Mouse (Mus musculus) thymus, adult 2 months (tissue): ENCODE measurements around the gene P2ry6. TPM values are rescaled to one million over a fixed set of nuclear protein-coding genes. Genes with fewer than 3 reads are reported as not detected.

Source experiments
- DNase-seq: peaks from one replicate; pipeline ENCODE4 v3.0.0; 2021
- H3K27ac ChIP-seq: fragments of 200-500 bp; 2 replicates; pipeline ENCODE4 v1.5.1; 2012; ENCODE audit warnings: low read length, control low read depth; ENCODE audit not compliant: control insufficient read depth, insufficient read depth
- H3K27me3 ChIP-seq: fragments of 200-500 bp; 2 replicates; pipeline ENCODE4 v1.6.1; 2012; ENCODE audit warnings: mild to moderate bottlenecking, low read length, moderate library complexity, mixed read lengths; ENCODE audit not compliant: control insufficient read depth, insufficient read depth
- H3K36me3 ChIP-seq: fragments of 200-500 bp; 2 replicates; pipeline ENCODE4 v1.6.1; 2012; ENCODE audit warnings: mild to moderate bottlenecking, low read length, moderate library complexity; ENCODE audit not compliant: control insufficient read depth, insufficient read depth
- H3K4me1 ChIP-seq: fragments of 200-500 bp; replicated peaks from 2 replicates; pipeline ENCODE4 v1.6.1; 2012; ENCODE audit warnings: low read length; ENCODE audit not compliant: control insufficient read depth, insufficient read depth
- H3K4me3 ChIP-seq: fragments of 200-500 bp; 2 replicates; pipeline ENCODE4 v1.5.1; 2012; ENCODE audit warnings: mild to moderate bottlenecking, low read length, control low read depth, moderate library complexity; ENCODE audit not compliant: control insufficient read depth, insufficient read depth
- CTCF ChIP-seq: fragments of 200-500 bp; IDR thresholded peaks from 2 replicates; pipeline ENCODE4 v1.5.1; 2012; ENCODE audit warnings: mild to moderate bottlenecking, control low read depth, low read length, moderate library complexity, borderline replicate concordance; ENCODE audit not compliant: control insufficient read depth, poor library complexity, insufficient read depth; ENCODE audit errors: extremely low read depth
- POLR2A ChIP-seq: fragments of 200-500 bp; IDR thresholded peaks from 2 replicates; pipeline ENCODE4 v1.6.1; 2012; ENCODE audit warnings: mild to moderate bottlenecking, low read length, control low read depth, moderate library complexity; ENCODE audit not compliant: control insufficient read depth, poor library complexity, insufficient read depth; ENCODE audit errors: extremely low read depth
- WGBS: fragments of 180-500 bp; shearing (Covaris S2); methylation state at CpG from one replicate; pipeline ENCODE4 v1.1.7; 2018; 5-methylcytosine and 5-hydroxymethylcytosine counted together
- polyA plus RNA-seq: library from polyadenylated mRNA; depleted of rRNA; stranded (reverse); fragments of >200 nt; gene quantifications from 2 replicates; pipeline ENCODE4 v1.2.3, GENCODE M21; 2012

The P2ry6 gene
- polyA plus RNA-seq, 1 experiment, result 36.0 TPM

DNA sequence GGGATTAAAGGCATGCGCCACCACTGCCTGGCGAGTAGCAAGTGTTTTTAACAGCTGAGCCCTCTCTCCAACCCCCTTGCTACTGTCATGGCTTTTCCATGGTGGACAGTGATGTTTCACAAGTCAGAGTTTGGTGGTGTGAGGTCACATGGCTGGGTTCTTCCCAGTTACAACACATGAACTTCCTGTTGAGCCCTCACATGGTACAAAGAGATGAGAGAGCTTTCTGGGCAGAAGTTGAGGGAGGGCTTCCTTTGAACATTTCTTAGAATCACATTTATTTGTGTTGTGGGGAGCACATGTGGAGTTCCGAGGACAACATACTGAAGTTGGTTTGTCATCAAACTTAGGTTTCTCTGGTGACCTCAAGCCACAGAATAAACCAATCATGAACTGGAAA, 17.5 kb upstream of the P2ry6 start:
- 62% methylated on average over 3 of the region's 3 CpGs for WGBS
- DNase-seq, result no peak
- H3K4me3 ChIP-seq, result no peak overlapping the region
- peaks cover 2% of the 10 kb centered on the region; the same call in 1 of the 2 replicates for H3K4me1 ChIP-seq
- H3K27ac ChIP-seq, result no peak overlapping the region
- H3K27me3 ChIP-seq, result no peaks in the 10 kb centered on the region
- H3K36me3 ChIP-seq, result no peaks in the 10 kb centered on the region
- TF ChIP-seq CTCF, result no peak
- no peak for TF ChIP-seq POLR2A

DNA sequence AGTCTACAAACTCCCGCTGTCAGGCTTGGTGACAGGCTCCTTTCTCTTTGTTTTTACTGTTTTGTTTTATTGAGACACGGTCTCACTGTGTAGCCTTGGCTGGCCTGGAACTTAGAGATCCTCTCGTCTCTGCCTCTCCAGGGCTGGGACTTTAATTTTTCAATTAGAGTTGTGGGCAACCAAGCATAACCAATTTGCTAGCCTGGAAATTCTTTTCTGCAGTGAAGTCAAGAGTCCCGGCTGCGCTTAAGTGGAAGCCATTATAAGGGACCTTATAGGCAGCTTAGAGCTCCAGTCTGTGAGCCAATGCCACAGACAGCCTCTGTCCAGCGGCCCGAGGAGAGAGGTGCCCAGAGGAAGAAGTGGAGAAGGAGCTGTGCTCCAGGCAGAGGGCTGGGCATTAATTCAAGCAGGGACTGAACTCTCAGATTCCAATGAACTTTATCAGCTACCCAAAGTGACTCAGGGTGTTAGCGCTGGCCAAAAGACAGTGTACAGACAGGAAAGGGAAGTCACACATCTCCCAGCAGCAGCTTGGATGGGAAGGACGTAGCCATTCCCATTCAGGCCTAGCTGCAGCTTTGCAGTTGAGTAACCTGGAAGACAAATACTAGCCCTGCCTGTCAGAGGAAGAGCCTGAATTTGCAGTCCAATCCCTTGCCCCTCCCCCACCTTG, 16.3 kb upstream of the P2ry6 start:
- Histone ChIP-seq H3K4me1 (peaks cover 2% of the 10 kb centered on the region; the same call in 1 of the 2 replicates), H3K27ac (no peak overlapping the region), H3K4me3 (no peak overlapping the region), H3K36me3 (no peaks in the 10 kb centered on the region), H3K27me3 (no peaks in the 10 kb centered on the region)
- TF ChIP-seq POLR2A (no peak), CTCF (no peak)
- 84% methylated on average over 9 of the region's 9 CpGs for WGBS
- no peak for DNase-seq

DNA sequence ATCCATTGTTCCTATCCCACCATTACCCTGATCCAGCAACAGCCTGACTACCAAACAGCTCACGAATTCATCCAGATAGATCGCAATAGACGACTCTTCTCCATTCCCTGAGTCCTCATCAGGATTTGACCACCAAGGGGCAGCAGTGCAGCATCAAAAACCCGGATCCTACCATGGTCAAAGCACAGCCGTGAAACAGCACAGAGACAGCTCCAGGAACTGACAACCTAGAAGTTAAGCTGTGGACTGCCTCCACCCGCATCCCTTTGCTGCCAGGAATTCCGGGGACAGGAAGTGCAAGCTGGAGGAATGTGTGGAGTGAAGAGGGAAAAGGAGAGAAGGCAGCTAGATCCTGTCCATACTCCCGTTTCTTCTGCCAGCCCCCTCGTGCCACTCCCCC, 13.6 kb upstream of the P2ry6 start:
- peaks cover 5% of the 10 kb centered on the region for H3K4me1 ChIP-seq
- WGBS, result 40% methylated on average over 9 of the region's 9 CpGs
- no peak for TF ChIP-seq CTCF
- no peak for TF ChIP-seq POLR2A
- peak; percentile 31 for DNase-seq
- H3K4me3 ChIP-seq, result no peak overlapping the region
- H3K27me3 ChIP-seq, result no peaks in the 10 kb centered on the region
- no peaks in the 10 kb centered on the region for H3K36me3 ChIP-seq
- H3K27ac ChIP-seq, result no peak overlapping the region

DNA sequence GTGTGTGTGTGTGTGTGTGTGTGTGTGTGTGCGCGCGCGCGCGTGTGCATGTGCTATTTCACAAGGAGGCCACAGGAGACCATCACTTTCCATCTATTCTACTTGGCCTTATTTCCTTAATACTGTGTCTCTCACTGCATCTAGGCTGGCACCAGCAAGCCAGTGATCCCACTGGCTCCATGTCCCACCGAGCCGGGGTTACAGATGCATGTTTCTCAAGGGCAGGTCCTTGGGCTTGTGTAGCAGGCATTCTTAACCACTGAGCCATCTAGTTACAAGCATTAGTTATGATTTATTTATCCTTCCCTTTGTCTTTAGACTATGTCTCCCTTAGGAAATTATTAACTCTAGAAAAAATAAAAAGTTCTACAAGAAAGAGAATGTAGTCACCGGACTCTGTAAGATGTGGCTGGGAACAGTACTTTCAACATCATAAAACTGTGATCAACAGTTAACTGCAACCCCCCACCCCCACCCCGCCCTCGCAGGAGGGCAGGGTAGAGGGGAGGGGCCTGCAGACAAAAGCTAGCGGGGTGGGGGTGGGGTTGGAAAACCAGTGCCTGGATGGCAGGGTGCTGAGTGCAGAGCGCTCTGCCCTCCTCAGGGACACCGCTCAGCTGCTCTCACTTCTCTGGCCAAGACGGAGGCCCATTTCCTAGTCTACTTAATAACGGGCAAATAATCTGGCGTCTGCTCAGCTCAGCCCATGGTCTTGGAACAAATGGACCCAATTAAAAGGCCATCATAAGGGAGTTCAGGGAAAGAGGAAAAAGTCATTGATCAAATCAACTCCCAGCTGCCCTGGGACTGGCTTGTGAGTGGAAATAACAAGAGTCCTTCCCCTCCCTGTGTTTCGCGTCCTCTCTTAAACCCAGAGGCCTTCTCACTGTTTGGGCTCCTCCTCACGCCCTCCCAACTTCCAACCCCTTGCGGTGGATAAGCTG, 10.3 kb upstream of the P2ry6 start:
- H3K27ac ChIP-seq, result no peak overlapping the region
- 77% methylated on average over 21 of the region's 21 CpGs for WGBS
- no peaks in the 10 kb centered on the region for H3K36me3 ChIP-seq
- H3K4me3 ChIP-seq, result no peak overlapping the region
- no peak for DNase-seq
- H3K4me1 ChIP-seq, result peaks cover 3% of the 10 kb centered on the region; the same call in 1 of the 2 replicates
- H3K27me3 ChIP-seq, result no peaks in the 10 kb centered on the region
- no peak for TF ChIP-seq CTCF
- no peak for TF ChIP-seq POLR2A

DNA sequence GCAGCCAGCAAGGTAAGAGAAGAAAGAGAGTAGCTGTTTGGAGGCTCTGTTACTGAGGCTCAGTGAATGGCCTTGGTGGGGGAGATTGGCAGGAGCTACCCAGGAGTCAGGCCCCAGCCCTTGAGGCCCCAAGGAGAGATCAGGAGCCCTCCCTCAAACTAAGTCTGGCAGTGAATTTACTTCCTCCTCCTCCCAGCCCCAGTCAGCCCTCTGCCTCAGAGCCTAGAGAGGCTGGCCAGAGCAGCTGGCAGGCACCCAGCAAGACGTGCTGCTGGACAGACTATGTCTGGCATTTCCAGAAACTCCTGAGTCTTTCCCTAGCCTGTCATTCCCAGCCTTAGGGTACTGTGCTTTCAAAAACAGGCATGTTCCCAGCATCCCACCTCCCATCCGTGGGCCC, 4.7 kb upstream of the P2ry6 start:
- no peak for DNase-seq
- no peak overlapping the region for H3K27ac ChIP-seq
- 66% methylated on average over 2 of the region's 2 CpGs for WGBS
- TF ChIP-seq CTCF (no peak), POLR2A (no peak)
- H3K4me1 ChIP-seq, result no peaks in the 10 kb centered on the region
- H3K4me3 ChIP-seq, result no peak overlapping the region
- H3K27me3 ChIP-seq, result peaks cover 4% of the 10 kb centered on the region; the same call in 1 of the 2 replicates
- H3K36me3 ChIP-seq, result no peaks in the 10 kb centered on the region

DNA sequence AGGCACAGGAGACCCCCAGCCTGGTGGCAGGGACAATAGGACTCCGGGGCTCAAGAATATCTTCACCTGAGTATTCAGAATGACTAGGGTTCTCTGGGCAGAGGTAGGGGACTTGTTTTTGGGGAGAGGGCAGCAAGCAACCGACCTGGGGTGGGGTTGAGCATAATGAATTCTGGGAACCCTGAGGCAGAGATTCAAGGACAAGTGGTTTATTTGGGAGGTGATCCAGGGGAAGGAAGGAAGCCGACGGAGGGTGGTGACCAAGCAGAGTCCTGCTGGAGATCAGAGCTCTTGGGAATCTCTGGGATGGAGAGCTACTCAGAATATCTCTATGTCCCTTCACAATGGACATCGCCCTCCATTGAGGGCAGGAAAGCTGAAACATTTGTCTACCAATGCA, 3.7 kb upstream of the P2ry6 start:
- no peak for DNase-seq
- Histone ChIP-seq H3K27me3 (peaks cover 4% of the 10 kb centered on the region; the same call in 1 of the 2 replicates), H3K4me3 (no peak overlapping the region), H3K36me3 (no peaks in the 10 kb centered on the region), H3K4me1 (no peaks in the 10 kb centered on the region), H3K27ac (no peak overlapping the region)
- TF ChIP-seq CTCF (no peak), POLR2A (no peak)
- WGBS, result 96% methylated on average over 5 of the region's 5 CpGs
